Mouse (Mus musculus) natural killer cell, adult 2 months (primary cell): ENCODE results near the gene Phb.

Experiments used
- DNase-seq, 2 experiments: peaks; one replicate each; pipeline ENCODE4 v3.0.0; 2022; ENCODE audit warnings: low spot score in 2 of 2

The Phb gene

DNA sequence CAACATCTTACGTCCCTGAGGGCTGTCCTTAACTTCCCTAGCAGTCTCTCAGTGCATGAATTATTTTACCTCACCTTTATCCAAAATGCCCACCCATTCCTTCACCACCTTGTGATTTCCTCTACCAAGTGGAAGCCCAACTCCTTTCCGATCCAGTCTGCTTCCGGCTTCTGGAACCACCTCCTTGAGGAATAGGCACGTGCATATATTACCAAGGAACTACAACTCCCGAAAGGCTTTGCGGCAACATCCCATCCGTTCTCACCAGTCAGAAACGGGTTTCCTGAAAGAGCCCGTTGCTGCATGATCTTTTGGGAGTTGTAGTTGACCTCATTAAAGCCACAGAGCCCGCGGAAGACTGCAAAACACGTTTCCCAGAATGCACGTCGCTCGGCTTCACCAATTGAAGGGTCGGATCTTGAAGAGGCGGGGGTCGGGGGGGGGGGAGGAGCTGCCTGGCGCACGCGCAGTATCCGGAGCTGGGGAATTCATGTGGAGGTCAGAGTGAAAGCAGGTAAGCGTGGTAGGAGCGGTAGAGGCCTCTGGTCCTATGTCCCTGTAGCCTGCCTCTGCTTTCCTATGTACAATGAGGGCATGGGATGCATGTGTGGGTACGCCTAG is at the start of gene Phb:
Gene Phb (plus strand): TSS at position 429 of the 621 bp plus-strand sequence.
- DNase-seq: peak; percentile 92 to 94

DNA sequence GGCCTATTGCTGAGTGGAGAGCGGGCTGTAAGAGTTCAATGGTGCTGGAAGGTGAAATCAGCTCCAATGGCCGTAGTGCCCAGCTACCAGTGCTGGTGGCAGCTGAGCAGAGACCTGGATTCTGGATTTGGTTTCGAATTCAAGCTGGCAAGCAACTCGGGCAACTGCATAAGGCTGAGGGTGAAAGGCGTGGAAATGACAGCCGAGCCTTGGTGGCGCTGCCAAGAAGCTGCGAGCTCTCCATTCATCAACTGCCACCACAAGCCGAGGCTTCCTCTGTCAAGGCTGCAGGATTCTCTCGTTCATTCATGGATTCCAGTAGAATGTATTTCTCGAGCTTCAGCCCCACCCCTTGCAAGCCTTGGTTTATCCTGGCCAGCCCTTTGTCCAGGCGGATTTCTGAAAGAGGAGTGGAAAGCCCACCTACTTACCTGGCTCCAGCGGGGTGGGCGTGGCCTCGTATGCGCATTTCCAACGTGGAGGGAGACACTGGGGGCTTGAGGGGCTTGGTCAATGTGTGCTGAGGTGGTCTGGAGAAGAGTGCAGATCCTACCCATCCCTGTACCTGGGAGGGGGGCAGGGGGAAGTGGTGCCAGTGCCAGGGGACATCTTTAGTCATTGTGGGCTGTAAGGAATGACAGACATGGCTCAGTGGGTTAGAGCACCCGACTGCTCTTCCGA is 48.8 kb upstream of the Phb start:
- DNase-seq: no peak

DNA sequence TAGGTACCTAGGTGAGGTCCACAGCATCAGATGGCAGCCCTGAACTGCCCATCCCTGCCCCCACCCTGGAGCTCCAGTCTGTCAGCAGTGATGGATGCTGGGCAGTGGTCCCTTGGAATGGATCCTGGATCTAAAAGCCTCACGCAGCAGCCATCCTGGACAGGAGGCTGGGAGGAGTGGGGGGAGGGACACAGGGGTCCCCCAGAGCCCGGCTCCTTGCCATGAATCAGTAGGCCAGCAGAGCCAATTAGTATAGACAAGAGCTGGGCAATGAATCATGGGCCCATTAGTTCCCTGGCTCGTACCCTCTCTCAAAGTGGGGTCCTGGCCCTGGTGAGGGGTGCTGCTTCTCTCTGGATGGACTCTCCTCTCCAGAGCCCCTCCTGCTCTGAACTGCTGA is 47.7 kb upstream of the Phb start:
- no peak for DNase-seq

DNA sequence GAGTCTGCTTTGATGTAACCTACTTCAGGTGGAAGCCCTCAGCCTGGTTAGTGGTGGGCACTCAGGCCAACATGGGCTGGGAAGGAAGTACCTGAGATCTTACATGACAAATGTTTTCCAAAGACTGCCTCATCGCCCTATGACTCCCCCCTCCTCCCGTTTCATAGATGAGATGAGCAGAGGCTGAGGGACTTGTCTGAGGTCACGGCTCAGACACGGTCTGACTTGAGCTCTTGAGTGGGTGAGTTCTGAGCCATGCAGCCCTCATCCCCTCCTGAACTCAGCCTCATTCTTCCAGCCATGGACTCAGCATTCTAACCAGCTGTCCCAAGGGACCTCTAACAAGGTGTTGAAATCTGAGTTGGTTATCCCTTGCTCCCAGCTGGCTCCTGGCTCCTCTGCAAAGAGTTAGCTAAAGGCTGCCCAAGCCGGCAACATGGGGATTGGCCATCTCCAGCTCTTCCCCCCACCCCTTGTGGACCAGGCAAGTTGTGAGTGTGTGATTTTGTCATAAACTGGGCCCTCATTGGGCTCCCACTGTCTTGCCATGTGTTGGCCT is 46.8 kb upstream of the Phb start:
- no peak for DNase-seq

GRCm38 (mm10) chr11:95621010-95621409 is 45.7 kb upstream of the Phb start:
- DNase-seq: no peak

GRCm38 (mm10) chr11:95621541-95622130 is 45.1 kb upstream of the Phb start:
- no peak for DNase-seq

DNA sequence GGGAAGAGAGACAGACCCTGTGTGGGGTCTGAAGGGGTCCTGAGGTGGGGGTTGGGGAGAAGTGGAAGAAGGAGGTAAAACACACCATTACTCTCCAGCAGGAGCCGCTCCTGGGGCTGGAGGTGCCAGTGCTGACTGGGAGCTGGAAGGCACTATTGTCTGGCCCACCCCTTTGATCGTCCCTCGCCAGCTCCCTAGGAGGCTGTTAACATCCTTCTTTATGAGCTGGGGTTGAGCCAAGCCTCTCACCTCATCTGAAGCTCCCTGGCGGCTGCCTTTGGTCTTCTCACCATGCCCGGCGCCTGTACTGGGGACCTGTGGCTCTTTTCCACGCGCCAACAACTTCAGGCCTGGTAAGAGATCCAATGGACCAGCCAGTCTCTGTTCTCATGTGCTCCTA is 44.3 kb upstream of the Phb start:
- no peak for DNase-seq

- DNase-seq: no peak
These were observed 36.2 kb upstream of the Phb start for GRCm38 (mm10) chr11:95630558-95630957.

DNA sequence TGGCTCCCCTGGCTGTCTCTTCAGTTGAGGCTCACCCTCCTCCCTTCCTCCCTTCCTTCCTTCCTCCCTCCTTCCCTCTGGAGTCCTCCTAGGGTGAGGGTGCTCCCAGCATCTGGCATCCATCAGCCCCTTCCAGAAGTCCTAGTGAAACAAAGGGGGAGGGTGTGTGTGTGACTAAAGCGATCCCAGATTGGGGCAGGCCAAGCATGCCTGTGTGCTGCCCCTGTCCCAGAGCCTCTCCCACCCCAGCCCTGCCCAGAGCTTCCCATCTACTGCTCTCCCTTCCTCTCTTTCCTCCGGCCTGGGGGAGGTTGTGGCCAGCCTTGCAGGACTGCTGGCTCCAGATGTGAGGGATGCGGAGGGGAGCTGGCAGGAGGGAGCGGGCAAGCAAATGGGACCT is 35.5 kb upstream of the Phb start:
- DNase-seq: no peak

- DNase-seq: no peak
These were observed 34.3 kb upstream of the Phb start for GRCm38 (mm10) chr11:95632474-95632873.

- no peak for DNase-seq
These were observed 33.2 kb upstream of the Phb start for GRCm38 (mm10) chr11:95633512-95634000.

- DNase-seq: no peak
These were observed 31.7 kb upstream of the Phb start for GRCm38 (mm10) chr11:95635030-95635429.

- DNase-seq: no peak
These were observed 26.0 kb upstream of the Phb start for GRCm38 (mm10) chr11:95640751-95641150.

GRCm38 (mm10) chr11:95642534-95643280 is 24.1 kb upstream of the Phb start:
- DNase-seq: no peak

GRCm38 (mm10) chr11:95643856-95644255 is 22.9 kb upstream of the Phb start:
- no peak for DNase-seq

DNA sequence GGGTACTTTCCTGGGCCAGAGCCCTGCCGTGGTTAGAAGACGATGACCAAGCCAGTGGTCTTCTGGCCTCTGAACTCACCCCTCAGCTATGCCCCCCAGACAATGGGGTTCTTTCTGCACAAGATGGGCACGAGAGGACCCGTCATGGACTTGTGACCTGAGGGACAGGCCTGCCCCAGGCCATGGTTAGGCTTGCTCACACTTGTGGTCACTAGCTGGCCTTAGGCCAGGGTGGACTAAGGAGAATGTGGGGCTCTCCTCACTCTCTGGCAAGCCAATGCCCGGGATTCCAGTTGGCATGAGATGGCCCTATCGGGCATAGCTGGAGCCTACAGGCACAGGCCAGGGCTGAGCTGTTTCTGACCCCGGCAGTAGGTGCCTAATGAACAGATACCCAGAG is 22.4 kb upstream of the Phb start:
- DNase-seq: no peak

- no peak for DNase-seq
These were observed 21.2 kb upstream of the Phb start for GRCm38 (mm10) chr11:95645397-95646153.

- DNase-seq: no peak
These were observed 20.6 kb upstream of the Phb start for GRCm38 (mm10) chr11:95646154-95646490.

DNA sequence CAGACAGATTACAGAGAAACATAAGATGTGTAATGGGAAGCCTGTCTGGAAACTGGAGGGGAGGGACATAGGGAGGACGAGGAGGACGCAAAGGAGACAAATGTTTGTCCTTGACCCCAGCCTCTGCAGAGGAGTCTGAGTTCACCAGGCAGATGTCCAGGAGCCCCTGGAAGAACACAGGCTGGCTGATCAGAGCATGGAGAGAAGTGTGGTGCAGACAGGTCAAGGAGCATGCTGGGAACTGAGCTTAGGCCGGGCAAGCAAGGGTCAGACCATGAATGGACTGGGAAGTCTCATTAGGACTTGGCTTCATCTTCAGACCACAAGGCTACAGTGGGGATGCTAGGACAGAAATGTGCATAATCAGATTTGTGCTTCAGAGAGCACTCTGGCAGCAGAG is 19.0 kb upstream of the Phb start:
- no peak for DNase-seq

DNA sequence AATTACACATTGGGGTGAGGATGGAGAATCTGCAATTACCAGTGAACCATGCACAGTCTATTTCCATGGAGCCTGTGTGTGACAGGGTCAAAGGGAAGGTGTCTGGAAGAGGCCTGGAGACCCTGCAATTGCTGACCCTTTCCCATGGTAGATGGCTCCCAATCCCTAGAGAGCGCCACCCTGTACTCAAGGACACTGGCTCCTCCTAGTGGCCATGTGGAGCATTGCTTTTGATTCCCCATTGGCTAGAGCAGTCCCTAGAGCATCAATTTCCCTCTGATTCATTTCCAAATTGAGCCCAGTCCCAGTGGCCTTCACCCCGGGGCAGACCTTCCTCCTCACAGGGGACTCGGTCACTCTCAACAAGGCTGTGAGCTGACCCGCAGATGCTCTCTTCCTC is 17.9 kb upstream of the Phb start:
- DNase-seq: peak; percentile 25 to 55

DNA sequence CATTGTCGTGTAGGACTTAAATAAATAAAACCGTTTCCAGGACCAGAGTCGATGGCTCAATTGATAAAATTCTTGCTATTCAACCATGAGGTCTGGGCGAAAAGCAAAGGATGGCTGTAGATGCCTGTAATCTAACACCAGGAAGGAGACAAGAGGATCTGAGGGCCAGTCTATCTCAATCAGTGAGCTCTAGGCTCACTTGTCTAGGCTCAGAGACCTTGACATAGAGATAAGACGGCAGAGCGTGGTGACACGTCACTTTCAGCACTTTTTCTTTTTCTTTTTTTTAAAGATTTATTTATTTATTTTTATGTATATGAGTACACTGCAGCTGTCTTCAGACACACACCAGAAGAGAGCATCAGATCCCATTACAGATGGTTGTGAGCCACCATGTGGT is 17.2 kb upstream of the Phb start:
- DNase-seq: no peak

- DNase-seq: no peak
These were observed 16.8 kb upstream of the Phb start for GRCm38 (mm10) chr11:95650001-95650400.
